Mouse (Mus musculus) ES-E14 (cell line): ENCODE data around the gene Tmem242.

Source experiments
- ZC3H11A ChIP-seq: IDR thresholded peaks from 2 replicates; pipeline ENCODE4 v1.6.1; 2012; ENCODE audit warnings: low read depth, mild to moderate bottlenecking, inconsistent platforms, low read length, borderline replicate concordance
- ZNF384 ChIP-seq: IDR thresholded peaks from 2 replicates; pipeline ENCODE4 v1.6.1; 2012; ENCODE audit warnings: low read depth, low read length, inconsistent platforms

- TF ChIP-seq ZNF384 (no peak), ZC3H11A (no peak)
These were observed 49.4 kb downstream of the Tmem242 start for GRCm38 (mm10) chr17:5390682-5391081.
